Mouse (Mus musculus) testis, postnatal 14 days (tissue): ENCODE results near the gene Msmp.

Experiments
- DNase-seq: peaks from one replicate; pipeline ENCODE4 v3.0.0; 2021; ENCODE audit warnings: low spot score

The Msmp gene

DNA sequence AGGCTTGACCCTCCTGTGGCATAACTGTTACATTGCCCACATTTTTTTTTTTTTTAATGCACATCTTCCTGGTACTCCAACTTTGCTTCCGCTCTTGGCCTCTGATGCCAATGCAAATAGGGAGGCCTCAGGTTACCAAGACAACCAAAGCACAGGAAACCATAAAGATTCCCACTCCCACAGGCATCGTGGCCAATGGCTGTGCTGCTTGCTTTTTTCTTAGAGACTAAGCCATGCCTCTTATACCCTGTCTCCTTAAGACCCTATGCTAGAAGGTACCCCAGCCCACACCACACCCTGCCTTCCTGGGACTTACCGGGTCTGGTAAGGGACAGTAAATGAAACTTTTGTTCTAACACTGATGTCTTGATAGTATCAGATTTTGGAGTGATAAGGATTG, 9.2 kb upstream of the Msmp start:
- no peak for DNase-seq

DNA sequence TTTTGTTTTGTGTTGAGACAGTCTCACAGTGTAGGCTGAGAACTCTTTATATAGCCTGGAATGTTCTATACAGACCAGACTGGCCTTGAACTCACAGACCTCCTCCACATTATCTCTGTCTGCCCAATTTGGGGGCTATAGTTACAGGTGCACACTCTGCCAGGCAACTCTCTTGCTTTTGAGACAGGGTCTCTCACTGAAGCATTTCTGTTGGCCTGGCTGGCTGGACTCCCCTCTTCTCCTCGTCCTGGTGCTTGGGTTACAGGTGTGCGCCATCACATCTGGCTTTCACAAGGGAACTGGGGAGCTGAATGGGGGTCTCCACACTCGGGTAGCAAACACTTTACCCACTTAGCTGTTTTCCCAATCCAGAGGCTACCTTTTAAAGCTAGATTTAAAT, 7.7 kb upstream of the Msmp start:
- no peak for DNase-seq

- no peak for DNase-seq
These were observed 7.2 kb upstream of the Msmp start for GRCm38 (mm10) chr4:43591543-43591942.

- DNase-seq, result no peak
These were observed 3.4 kb upstream of the Msmp start for GRCm38 (mm10) chr4:43587681-43588080.

DNA sequence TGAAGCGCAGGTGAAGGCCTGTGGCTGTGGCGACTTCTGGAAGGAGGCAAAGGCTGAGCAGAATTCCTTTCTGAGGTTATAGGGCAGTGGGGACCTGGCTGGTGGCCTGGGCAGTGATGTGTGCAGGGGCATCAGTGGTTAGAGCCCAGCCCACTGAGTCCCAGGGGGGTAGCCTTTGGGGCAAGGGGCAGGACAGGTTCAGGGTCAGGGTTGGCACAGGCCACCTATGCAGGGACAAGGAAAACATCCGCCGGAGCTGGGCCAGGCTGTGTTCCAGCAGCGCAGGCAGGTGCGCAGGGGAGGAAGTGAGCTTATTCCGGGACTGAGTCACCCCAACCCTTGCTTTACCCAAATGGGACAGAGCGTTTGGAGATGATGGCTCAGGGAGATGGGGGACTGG, 2.1 kb upstream of the Msmp start:
- DNase-seq, result no peak

DNA sequence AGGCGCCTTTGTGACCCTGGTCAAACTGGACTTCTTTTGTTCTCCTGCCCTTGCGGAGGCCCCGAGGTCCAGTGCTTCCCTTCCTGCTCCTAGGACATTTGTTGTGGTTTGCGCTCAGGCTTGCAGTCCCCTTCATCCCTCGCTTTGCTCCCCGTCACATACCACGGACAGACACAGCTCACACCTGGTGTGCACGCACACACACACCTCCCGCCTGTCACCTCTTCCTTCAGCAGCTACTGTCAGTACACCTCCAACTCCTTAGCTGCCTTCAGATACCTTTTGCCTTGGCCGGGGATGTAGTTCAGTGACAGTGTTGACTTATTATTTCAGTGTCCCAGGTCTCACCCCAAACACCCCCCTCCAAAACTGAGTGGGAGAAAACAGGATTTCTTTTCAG, 1.4 kb upstream of the Msmp start:
- DNase-seq, result no peak

DNA sequence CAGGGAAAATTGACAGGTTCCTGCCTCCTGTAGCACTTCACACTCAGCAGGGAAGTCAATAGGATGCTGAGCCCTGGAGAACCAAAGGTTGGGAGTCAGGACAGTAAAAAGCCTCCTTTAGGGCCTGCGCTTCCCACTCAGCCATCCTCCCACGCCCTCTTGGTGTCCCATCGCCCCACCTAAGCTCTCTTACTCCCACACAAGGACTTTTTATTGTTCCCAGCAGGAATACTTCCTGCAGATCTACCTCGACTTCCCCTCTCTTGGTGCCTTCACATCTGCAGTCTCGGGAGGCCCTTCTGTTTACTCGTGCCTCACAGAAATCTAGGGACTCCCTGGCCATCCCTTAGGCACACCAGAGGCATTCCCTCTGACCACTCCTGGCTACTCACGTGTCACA, 873 bp downstream of the Msmp start:
- DNase-seq, result no peak

GRCm38 (mm10) chr4:43582241-43582640, 2.1 kb downstream of the Msmp start:
- DNase-seq, result no peak

GRCm38 (mm10) chr4:43581381-43581780, 2.9 kb downstream of the Msmp start:
- DNase-seq, result no peak

DNA sequence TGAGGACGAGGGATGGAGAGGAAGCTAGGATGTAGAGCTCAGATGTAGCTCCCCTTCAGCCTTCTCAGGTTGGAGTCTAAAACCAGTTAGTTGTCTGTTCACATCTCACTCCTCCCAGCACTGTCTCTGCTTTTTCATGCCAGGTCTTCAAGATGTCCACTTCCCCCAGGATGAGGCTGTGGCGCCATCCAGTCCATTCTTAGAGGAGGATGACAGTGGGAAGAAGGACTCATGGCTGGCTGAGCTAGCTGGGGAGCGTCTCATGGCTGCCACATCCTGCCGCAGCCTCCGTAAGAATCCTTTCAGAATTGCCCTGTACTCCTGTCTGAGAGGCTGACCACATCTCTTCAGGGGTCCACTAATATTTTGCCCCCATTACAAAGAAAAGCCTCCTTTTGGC, 3.6 kb downstream of the Msmp start:
- no peak for DNase-seq

DNA sequence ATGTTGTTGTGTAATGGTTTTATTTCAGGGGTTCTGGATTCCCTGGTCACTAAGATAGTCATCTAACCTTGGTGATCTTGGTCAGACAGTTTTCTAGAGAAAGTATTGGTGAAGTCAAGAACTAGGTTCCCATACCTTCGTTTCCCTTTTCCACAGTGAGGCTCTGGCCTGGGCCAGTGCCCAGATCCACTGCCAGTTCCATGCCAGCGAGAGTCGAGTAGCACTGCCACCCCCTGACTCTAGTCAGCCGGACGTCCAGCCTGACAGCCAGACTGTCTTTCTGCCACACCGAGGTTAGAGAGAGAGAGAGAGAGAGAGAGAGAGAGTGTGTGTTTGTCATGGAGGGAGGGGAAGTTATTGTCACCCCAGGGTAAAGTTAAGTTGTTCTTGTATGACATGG, 4.6 kb downstream of the Msmp start:
- no peak for DNase-seq

GRCm38 (mm10) chr4:43579256-43579655, 5.0 kb downstream of the Msmp start:
- no peak for DNase-seq

DNA sequence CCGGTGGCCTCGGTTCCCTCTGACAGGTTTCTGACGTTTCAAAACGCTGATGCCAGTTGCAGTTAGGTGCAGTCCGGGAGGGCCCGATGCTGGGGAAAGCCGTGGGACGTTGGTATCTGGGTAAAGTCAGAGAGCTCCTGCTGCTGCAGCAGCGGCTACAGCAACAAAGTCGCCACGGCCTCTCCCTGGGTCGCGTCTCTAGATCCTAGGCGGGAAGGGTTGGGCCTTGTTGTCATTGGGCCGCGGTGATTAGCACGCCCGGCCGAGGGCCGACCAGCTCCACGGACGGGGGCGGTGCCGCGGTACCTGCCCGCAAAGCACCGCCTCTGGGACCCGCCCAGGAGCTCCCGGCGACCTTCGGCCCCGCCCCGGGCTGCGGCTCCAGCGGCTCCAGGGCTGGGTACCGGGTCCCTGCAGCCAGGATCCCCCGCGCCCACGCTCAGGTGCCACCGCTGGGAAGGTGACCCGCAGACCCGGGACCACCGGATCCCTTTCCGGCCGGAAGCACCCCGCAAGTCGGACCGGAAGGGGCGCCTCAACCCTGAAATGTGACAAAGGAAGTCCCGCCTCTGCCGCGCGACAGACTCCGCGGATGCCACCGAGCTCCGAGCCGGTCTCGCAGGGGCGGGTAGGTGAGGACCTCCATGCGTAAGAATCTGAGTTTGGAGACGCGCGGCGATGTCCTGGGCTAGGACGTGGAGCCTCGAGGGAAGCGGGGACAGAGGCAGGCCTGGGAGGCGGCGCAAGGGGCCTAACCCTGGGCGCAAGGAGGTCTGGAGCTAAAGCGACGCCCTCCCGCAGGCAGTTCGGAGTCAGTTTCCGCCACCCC, 5.7 kb downstream of the Msmp start, which contains the start of the genes Rgp1 and Gba2:
Gene Rgp1 (plus strand): TSS at position 340 of the 829 bp plus-strand sequence.
Gene Gba2 (minus strand): TSS at position 498 of the 829 bp plus-strand sequence.
- DNase-seq, result peak; percentile 86

DNA sequence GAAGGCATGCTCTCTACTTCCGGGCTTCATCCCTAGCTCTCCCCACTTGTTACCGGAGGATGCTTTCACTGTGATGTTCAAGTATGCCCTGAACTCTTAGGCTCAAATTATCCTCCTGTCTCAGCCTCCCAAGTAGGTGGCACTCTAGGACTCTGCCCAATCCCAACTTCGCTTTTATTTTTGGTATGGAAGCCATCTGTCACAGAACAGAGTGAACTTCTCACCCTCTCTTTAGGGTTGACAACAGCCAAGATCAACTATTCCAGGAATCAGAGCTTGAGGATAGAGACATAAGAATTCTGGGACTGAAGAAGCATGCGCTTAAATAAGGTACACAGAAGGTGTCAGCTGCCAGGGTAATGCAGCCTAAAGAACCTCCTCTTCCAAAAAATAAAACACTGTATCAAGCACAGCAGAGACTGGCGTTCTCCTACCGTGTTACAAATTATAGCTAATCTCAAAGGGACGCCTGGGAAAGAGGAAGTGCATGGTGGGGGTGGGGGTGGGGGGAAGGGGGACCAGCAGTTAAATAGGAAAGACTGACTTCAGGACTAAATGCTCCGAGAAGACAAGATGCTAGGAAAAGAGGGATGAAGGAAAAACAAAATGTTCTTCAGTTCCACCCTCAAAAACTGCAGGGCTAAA, 6.9 kb downstream of the Msmp start:
- no peak for DNase-seq

GRCm38 (mm10) chr4:43575356-43575755, 8.9 kb downstream of the Msmp start:
- DNase-seq, result no peak

DNA sequence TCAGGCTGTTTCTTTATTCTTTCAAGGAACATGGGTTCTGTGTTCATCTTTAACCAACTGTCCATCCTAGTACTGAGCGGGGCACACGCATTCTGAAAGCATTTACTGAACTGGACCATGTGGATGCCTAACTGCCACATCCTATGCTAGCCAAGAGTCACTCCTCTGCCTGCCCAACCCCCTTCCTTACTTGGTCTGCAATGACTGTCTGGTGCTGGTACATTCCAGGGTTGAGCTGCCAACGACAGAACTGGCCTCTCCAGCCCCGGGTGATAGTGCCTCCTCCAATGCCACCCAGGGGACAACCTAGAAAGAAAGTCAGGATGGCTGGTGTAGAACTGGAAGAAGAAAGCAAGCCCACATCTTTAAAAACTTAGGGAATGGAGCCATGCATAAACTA, 10.7 kb downstream of the Msmp start:
- no peak for DNase-seq

- DNase-seq, result no peak
These were observed 12.8 kb downstream of the Msmp start for GRCm38 (mm10) chr4:43571395-43572045.

GRCm38 (mm10) chr4:43567140-43567539, 17.2 kb downstream of the Msmp start:
- DNase-seq, result no peak

DNA sequence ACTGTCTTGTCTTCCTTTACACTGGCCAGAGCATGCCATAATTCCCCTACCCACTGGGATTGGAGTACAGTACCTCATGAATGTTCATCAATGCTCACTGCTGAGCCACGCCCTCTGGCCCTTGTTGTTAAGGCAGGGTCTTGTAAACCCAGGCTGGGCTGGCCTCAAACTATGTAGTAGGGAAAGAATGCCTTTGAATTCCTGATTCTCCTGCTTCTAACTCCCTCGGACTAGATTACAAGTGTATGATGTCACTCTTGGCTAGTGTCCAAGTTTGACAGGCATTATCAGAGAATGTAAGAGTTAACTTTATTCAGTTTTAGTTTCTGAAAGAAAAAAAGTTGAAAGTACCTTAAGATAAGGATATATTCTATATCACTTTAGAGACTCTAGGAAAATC, 20.1 kb downstream of the Msmp start:
- no peak for DNase-seq

GRCm38 (mm10) chr4:43563601-43563875, 20.8 kb downstream of the Msmp start:
- no peak for DNase-seq

DNA sequence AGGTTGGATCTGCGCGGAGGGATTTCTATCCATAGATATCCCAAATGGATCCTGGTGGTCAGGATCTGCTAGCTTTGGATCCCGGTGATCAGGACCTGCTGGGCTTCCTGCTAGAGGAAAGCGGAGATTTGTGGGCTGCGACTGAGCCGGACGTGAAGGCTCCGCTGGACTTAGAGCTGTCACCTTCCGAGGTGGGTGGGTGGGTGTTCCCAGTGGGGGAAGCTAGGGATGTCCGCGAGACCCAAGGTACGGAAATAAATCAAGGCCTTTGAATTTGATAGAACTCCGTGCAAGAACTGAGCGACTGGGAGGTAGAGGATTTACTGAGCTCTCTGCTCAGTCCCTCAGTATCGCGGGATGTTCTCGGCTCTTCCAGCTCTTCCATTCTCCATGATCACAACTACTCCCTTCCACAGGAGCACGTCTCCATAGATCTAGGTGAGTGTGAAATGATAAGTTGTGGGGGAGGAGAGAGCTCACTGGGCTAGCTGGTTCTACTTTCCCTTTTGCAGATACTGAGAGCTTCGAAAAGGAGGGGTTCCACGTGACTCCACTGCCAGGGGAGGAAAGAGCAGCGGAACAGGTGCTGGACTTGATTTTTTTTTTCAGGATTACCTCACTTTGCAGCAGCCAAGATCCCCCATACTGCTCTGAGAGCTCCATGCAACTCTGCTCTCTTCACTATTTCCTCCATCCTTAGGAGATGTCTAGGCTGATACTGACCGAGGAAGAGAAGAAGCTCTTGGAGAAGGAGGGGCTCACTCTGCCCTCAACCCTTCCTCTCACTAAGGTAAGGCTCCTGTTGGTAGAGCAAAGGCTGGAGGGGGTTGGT, 21.3 kb downstream of the Msmp start:
- DNase-seq, result no peak

- DNase-seq, result peak; percentile 94
These were observed 22.1 kb downstream of the Msmp start, which contains the start of the genes Creb3 and Tln1 for GRCm38 (mm10) chr4:43561997-43562768. Creb3 (plus strand) TSS chr4:43562332. Tln1 (minus strand) TSS chr4:43562691.
